Mouse (Mus musculus): ENCODE measurements around the gene Qpct.
"Not testable (repeated sequence)": the region's sequence is repeated elsewhere in the genome, so short reads cannot be mapped to it uniquely, and the experiment has no call there.

Gene Qpct

DNA sequence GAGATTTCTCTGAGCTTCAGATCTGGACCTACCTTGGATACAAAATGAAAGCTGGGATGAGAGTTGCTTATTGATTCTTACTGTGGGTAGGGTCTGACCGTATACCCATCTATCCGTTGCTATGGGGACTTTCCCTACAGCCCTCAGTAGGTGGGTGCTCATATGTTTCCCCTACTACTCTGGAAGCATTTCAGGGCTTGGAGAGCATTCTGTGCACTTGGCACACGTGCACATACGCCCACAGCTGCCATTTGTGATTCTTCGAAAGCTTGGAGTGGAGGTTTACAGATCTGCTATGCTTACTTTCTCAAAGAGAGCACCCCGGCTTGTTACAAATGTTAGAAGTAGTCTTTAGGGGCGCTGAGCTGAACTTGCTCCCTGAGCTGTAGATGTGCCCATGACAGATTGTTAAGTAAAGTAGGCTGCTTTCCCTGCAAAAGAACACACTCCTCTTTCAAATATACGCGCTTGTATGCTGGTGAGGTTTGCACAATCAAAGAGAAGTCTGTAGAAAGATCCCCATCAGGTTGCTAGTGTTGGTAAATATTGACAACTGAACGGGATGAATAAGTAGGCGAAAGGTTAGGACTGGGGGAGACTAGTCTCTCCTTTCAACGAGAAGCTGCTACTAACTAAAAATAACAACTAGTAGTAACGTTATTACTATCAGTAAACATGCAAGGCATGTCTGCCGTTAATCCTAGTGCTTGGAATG, 18.2 kb downstream of the Qpct start:
- DNase-seq (ENCODE audit: low spot score in 2 of 2) = peak in 1 of 2 experiments; percentile 17

GRCm38 (mm10) chr17:79071951-79072350, 20.2 kb downstream of the Qpct start:
- DNase-seq (ENCODE audit: low spot score in 2 of 2) = no peak

DNA sequence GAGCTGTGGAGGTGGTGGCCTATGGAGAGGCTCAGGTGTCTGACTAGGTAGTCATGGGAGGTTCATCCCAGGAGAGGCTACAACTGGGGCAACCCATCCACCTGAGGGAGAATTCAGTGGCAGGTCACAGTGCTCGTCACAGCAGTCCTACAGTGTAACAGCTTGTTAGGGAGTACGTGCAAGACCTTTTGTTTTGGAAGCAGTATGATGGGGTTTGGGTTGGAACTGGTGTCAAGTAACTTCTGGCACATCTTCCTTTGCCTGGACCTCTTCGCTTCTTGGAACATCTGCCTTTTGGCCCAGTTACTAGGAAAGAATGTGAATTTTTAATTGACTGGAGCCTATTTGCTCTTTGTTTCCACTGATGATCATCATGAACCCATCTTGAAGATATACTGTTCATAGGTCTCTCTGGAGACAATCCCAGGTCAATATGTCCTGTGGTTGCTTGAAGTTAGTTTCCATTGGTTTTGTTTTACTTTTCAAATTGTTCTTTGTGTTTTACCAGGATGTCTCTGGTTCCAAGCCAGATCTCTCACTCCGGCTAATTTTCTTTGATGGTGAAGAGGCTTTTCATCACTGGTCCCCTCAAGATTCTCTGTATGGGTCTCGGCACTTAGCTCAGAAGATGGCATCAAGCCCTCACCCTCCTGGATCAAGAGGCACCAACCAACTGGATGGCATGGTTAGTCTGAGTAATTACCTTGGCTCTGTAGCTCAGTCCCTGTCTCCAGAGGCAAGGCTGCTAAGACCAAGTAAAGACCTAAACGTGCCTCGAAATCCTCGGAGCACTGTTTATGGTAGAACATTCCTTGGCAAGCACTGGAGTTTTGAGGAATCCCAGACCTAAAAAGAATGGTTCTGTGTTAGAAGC, 25.5 kb downstream of the Qpct start:
- no peak for DNase-seq (ENCODE audit: low spot score in 2 of 2)

DNA sequence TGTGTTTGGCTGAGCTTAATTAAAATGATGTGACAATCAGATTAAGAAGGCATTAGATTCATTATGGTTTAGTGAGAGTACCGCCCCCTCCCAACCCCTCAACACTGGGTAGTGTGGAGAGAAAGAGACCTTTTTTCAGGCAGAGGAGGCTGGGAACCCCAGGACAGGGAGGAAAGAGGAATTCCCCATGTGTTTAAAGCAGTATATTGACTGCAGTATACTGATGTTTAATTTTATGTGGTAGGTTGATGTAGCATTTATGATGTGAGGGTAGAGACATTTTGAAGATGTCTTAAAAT, 26.1 kb downstream of the Qpct start:
- no peak for DNase-seq (ENCODE audit: low spot score in 2 of 2)

DNA sequence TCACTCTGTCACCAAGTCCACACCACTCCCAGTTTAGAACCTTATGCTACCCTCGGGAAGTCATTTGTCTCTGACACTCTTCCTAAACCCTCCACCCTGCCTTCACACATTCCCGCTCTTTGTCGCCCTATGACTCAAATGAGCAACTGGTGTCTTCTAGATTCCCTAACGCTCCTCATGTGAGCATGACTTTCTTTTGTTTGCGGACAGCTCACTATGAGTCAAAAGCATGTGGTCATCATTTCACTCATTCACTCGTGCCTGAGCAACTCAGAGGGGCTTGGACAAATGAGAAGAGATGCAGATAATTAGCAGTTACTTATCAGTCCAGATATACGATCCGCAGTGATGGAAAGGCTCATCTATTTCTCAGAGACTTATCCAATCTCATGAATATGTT, 26.5 kb downstream of the Qpct start:
- no peak for DNase-seq (ENCODE audit: low spot score in 2 of 2)

DNA sequence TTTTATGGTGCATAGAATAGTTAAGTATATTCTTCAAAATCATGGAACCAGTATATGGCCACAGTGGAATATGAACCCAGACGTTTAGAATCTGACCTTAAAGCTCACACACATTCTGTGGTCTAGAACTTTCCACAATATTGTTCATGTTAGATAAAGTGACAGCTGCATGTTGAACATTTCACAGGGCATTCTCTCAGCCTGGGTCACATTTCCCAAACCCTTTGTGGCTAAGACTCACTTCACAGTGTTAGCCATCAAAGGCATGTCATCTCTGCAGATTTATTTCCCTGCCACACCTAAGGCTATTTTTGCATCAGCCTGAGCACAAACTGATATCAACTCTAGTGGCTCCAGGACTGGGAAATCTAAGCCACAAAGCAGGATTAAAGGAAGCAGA, 40.0 kb downstream of the Qpct start:
- no peak for DNase-seq (ENCODE audit: low spot score in 2 of 2)

GRCm38 (mm10) chr17:79093286-79093975, 41.7 kb downstream of the Qpct start:
- no peak for DNase-seq (ENCODE audit: low spot score in 2 of 2)

- DNase-seq (ENCODE audit: low spot score in 2 of 2) = no peak
These were observed 43.9 kb downstream of the Qpct start for GRCm38 (mm10) chr17:79095624-79096023.

DNA sequence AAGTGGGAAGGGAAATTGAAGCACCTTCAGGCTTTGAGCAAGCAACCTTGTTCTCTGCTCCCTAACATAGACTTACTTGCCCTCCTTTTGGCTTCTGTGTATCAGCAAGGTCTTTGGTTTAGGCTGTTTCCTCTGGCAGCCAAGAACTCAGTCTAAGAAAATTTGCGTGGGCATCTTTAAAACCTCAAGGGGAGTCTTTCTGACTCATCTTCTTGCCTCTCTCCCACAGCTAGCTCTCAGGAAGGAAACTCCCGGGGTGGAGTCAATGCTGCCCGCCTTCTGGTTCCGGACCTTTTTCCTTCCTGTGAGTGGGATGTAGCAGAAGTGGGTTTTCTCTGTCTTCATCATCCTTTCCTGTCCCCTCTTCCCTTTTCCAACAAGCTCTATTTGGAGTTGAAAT, 48.2 kb downstream of the Qpct start:
- no peak for DNase-seq (ENCODE audit: low spot score in 2 of 2)

- no peak for DNase-seq (ENCODE audit: low spot score in 2 of 2)
These were observed 56.5 kb downstream of the Qpct start for GRCm38 (mm10) chr17:79108238-79108637.

- DNase-seq (ENCODE audit: low spot score in 2 of 2) = no peak
These were observed 57.9 kb downstream of the Qpct start for GRCm38 (mm10) chr17:79109576-79109975.

DNA sequence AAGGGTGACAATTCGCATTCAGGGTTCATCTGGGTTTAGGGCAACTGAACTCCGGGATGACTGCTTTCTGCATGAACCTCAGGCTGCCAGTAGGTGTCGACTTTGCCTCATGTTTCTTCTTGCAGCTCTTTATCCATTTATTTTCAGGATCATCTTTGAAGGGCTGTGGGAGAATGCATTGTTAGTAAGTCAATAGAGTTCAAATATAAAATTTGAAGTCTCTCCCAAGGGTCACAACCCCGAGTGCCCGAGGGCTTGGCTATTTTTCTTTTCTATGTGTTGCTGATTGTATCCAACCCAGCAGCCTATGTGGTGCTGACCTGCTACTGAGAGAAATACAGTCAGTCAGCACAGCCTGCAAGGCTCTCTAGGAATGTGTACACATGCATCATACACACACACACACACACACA, 59.2 kb downstream of the Qpct start:
- DNase-seq (ENCODE audit: low spot score in 2 of 2) = peak; percentile 16 to 41

DNA sequence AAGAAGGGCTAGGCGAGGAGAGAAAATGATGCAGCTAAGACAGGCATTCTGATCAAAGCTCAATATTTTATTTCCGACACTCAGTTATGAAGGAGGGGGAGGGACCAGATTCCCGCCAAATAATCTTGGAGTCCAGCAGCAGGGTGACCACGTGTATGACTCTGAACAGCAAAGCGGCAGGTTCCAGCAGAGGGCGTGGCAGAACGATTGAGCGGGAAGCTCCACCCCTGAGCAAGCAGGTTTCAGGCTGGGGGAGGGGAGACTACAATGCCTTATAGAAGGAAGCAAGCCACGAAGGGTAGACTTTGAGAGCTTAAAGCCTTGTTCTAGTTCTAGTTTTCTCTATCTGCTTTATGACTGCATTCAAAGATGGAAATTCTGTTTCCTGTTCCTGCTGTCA, 63.5 kb downstream of the Qpct start:
- not testable (repeated sequence) for DNase-seq (ENCODE audit: low spot score in 2 of 2)

- DNase-seq (ENCODE audit: low spot score in 2 of 2) = no peak
These were observed 67.4 kb downstream of the Qpct start for GRCm38 (mm10) chr17:79119066-79119465.

- no peak for DNase-seq (ENCODE audit: low spot score in 2 of 2)
These were observed 68.6 kb downstream of the Qpct start for GRCm38 (mm10) chr17:79120269-79120668.

DNA sequence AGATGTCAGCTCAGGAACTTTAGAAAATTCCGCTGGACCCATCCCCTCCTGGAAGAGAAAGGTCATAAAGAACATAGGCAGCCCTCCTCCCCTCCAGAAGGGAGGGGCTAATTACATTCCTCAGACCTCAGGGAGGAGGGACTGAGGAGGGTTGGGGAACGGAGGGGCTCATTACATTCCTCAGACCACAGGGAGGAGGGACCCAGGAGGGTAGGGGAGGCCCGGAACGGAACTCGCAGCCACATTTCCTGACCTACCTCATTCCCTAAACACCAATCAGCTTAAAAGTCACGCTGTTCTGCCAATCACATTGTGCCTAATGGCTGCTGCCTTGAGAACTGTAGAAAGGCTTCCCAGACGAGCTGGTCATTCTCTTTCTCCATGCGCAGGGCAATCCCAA, 82.0 kb downstream of the Qpct start:
- DNase-seq (ENCODE audit: low spot score in 2 of 2) = no peak

GRCm38 (mm10) chr17:79135826-79136225, 84.1 kb downstream of the Qpct start:
- DNase-seq (ENCODE audit: low spot score in 2 of 2) = no peak

- DNase-seq (ENCODE audit: low spot score in 2 of 2) = no peak
These were observed 84.7 kb downstream of the Qpct start for GRCm38 (mm10) chr17:79136401-79136800.

Measured in frontal cortex, postnatal 25 days (tissue).